Mouse (Mus musculus) kidney, adult 10 weeks (tissue): ENCODE results near the gene Pigyl. TPM values are rescaled to one million over a fixed set of nuclear protein-coding genes. Genes with fewer than 3 reads are reported as not detected.

Experiments
- polyA plus RNA-seq: library from polyadenylated mRNA; stranded (reverse); fragments of 350-450 nt; fragmentation: Illumina TruSeq; extraction: RNeasy Lipid Tissue Mini Kit (QIAGEN cat#74804); gene quantifications from one replicate; pipeline ENCODE4 v1.2.3, GENCODE M21; 2014; ENCODE audit warnings: low read depth, low replicate concordance

Pigyl gene
- polyA plus RNA-seq = 4.6 TPM

GRCm38 (mm10) chr9:22156497-22157245 lies at the start of gene Pigyl:
TSS of gene Pigyl (plus strand) at chr9:22156846.

GRCm38 (mm10) chr9:22116740-22117426 lies 39.8 kb upstream of the Pigyl start, which contains the start of gene Elof1:
TSS of gene Elof1 (minus strand) at chr9:22117172.

GRCm38 (mm10) chr9:22135644-22136390 lies 20.8 kb upstream of the Pigyl start, which contains the start of gene Acp5:
TSS of gene Acp5 (minus strand) at chr9:22135711.

GRCm38 (mm10) chr9:22188025-22188611 lies 31.5 kb downstream of the Pigyl start, which contains the start of gene Zfp872:
TSS of gene Zfp872 (plus strand) at chr9:22188090.

Other genes with a start within 250 kb of the Pigyl start
- gene Rab3d, start 238.7 kb upstream of the Pigyl start, polyA plus RNA-seq = 1.9 TPM
- gene Ccdc159, start 229.4 kb upstream of the Pigyl start, polyA plus RNA-seq = not detected
- 0.97 TPM for gene Tmem205, start 229.3 kb upstream of the Pigyl start, polyA plus RNA-seq
- gene Plppr2, start 219.8 kb upstream of the Pigyl start, polyA plus RNA-seq = not detected
- 6.1 TPM for gene Swsap1, start 201.1 kb upstream of the Pigyl start, polyA plus RNA-seq
- not detected for gene Epor, start 193.3 kb upstream of the Pigyl start, polyA plus RNA-seq
- 2.5 TPM for gene Rgl3, start 167.4 kb upstream of the Pigyl start, polyA plus RNA-seq
- gene Ccdc151, start 154.2 kb upstream of the Pigyl start, polyA plus RNA-seq = not detected
- 7.0 TPM for gene Prkcsh, start 154.0 kb upstream of the Pigyl start, polyA plus RNA-seq
- 0.16 TPM for gene Elavl3, start 104.8 kb upstream of the Pigyl start, polyA plus RNA-seq
- gene Gm49318, start 85.6 kb upstream of the Pigyl start, polyA plus RNA-seq = not detected
- 0.16 TPM for gene Zfp653, start 85.5 kb upstream of the Pigyl start, polyA plus RNA-seq
- gene Ecsit, start 71.4 kb upstream of the Pigyl start, polyA plus RNA-seq = 8.3 TPM
- 5.1 TPM for gene Cnn1, start 57.6 kb upstream of the Pigyl start, polyA plus RNA-seq
- gene Elof1, start 39.7 kb upstream of the Pigyl start, polyA plus RNA-seq = 7.7 TPM
- 3.6 TPM for gene Acp5, start 21.1 kb upstream of the Pigyl start, polyA plus RNA-seq
- gene Zfp872, start 31.2 kb downstream of the Pigyl start, polyA plus RNA-seq = 0.20 TPM
- gene Zfp809, start 68.9 kb downstream of the Pigyl start, polyA plus RNA-seq = 66.2 TPM
- gene Zfp599, start 103.0 kb downstream of the Pigyl start, polyA plus RNA-seq = 0.97 TPM
- 46.8 TPM for gene Zfp810, start 150.8 kb downstream of the Pigyl start, polyA plus RNA-seq
- gene Anln, start 232.3 kb downstream of the Pigyl start, polyA plus RNA-seq = 1.2 TPM